Mouse (Mus musculus) midbrain, embryonic 14.5 days (tissue): Measurements from ENCODE around the gene Calm2. TPM values are rescaled to one million over a fixed set of nuclear protein-coding genes. Genes with fewer than 3 reads are reported as not detected.
A peak's percentile ranks its signal among the peaks of the same experiment; 100 is the strongest.

Experiments
- ATAC-seq: fragments of 200-750 bp; cut with Nextera tagmentation; 2 replicates; pipeline ENCODE4 v1.8.0; 2017; ENCODE audit warnings: moderate number of reproducible peaks, moderate library complexity; ENCODE audit not compliant: low FRiP score, low TSS enrichment
- DNase-seq: peaks from one replicate; pipeline ENCODE4 v3.0.0-alpha.2; 2015
- H3K27ac ChIP-seq: fragments of 300-500 bp; sonication (generic); replicated peaks from 2 replicates; pipeline ENCODE4 v1.5.1; 2014; ENCODE audit warnings: mild to moderate bottlenecking, low read depth, low read length, moderate library complexity
- H3K27me3 ChIP-seq: fragments of 300-500 bp; sonication (generic); 2 replicates; pipeline ENCODE4 v1.6.1; 2014; ENCODE audit warnings: low read length, control low read depth, mixed read lengths; ENCODE audit not compliant: control insufficient read depth, insufficient read depth
- H3K36me3 ChIP-seq: fragments of 300-500 bp; sonication (generic); 2 replicates; pipeline ENCODE4 v1.6.1; 2014; ENCODE audit warnings: low read length, control low read depth; ENCODE audit not compliant: control insufficient read depth, insufficient read depth
- H3K4me1 ChIP-seq: fragments of 300-500 bp; sonication (generic); 2 replicates; pipeline ENCODE4 v1.6.1; 2014; ENCODE audit warnings: mild to moderate bottlenecking, antibody characterized with exemption, low read length, control low read depth; ENCODE audit not compliant: control insufficient read depth, insufficient read depth
- H3K4me2 ChIP-seq: fragments of 300-500 bp; sonication (generic); 2 replicates; pipeline ENCODE4 v1.6.1; 2014; ENCODE audit warnings: mild to moderate bottlenecking, low read length, moderate library complexity
- H3K4me3 ChIP-seq: fragments of 300-500 bp; sonication (generic); replicated peaks from 2 replicates; pipeline ENCODE4 v1.5.1; 2014; ENCODE audit warnings: low read depth, low read length
- H3K9ac ChIP-seq: fragments of 300-500 bp; sonication (generic); replicated peaks from 2 replicates; pipeline ENCODE4 v1.6.1; 2014; ENCODE audit warnings: mild to moderate bottlenecking, low read length, moderate library complexity
- H3K9me3 ChIP-seq: fragments of 300-500 bp; sonication (generic); 2 replicates; pipeline ENCODE4 v1.6.1; 2016; ENCODE audit warnings: low read length, control low read depth, mixed read lengths; ENCODE audit not compliant: control insufficient read depth
- WGBS: fragments of 180-500 bp; shearing (Covaris S2); extraction: QIAGEN DNeasy Blood & Tissue Kit; methylation state at CpG from one replicate; pipeline ENCODE4 v1.1.7; 2014; 5-methylcytosine and 5-hydroxymethylcytosine counted together
- polyA plus RNA-seq: library from polyadenylated mRNA; unstranded; fragments of >200 nt; fragmentation: Nextera tagmentation; extraction: Ambion mirVana; gene quantifications from 2 replicates; pipeline ENCODE4 v1.2.1, GENCODE M21; 2014

Gene Calm2
- polyA plus RNA-seq, 1 experiment from 2014 or later = 1,972 TPM

DNA sequence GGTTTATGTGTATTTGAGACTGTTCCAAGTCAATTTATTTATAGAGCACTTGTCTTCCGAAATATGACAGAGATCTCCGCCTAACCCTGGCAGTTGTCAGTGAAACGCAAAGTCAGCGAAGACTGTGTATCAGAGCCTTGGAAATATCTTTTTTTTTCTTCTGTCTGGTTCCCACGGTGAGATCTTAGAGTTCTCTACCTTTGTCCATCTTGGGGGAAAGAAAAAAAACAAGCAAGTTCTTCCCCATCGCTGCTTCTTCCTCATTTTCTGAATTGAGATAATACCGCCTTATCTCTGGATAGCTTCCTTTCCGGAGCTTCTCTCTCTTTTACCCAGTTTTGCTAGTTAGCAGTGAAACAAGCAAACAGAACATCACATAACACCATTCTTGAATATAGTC, 2.1 kb upstream of the Calm2 start:
- Histone ChIP-seq H3K4me1 (peaks cover 18% of the 10 kb centered on the region), H3K36me3 (no peaks in the 10 kb centered on the region), H3K9me3 (no peaks in the 10 kb centered on the region), H3K9ac (no peak overlapping the region), H3K27ac (no peak overlapping the region), H3K27me3 (no peaks in the 10 kb centered on the region), H3K4me2 (no peak overlapping the region), H3K4me3 (no peak overlapping the region)
- DNase-seq (no peak), ATAC-seq (no peak)
- WGBS = 94% methylated on average over 8 of the region's 8 CpGs

DNA sequence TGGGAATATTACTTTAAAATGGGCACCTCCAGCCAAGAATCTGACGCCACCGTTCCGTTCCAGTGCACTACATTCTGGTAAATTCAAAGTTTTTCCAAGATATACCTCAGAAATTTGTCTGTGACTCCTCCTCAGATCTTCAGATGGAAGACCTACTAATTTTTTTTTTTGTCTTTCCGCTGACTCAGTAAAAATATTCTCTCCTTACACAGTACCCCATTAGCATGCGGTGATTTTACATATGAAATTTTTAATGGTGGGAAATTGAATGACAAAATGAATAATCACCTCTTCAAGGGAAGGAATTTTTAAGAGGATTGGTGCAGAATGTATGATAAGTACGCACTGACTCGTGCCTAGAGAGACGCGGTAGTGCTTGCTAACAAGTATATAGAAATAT, 1.6 kb upstream of the Calm2 start:
- H3K27me3 ChIP-seq = no peaks in the 10 kb centered on the region
- no peak overlapping the region for H3K9ac ChIP-seq
- peak overlapping the region; percentile 100; the same call in 1 of the 2 replicates for H3K27ac ChIP-seq
- H3K4me3 ChIP-seq = no peak overlapping the region
- no peak for ATAC-seq
- H3K4me1 ChIP-seq = peaks cover 24% of the 10 kb centered on the region
- no peaks in the 10 kb centered on the region for H3K9me3 ChIP-seq
- no peaks in the 10 kb centered on the region for H3K36me3 ChIP-seq
- WGBS = 85% methylated on average over 9 of the region's 9 CpGs
- no peak for DNase-seq
- no peak overlapping the region for H3K4me2 ChIP-seq

DNA sequence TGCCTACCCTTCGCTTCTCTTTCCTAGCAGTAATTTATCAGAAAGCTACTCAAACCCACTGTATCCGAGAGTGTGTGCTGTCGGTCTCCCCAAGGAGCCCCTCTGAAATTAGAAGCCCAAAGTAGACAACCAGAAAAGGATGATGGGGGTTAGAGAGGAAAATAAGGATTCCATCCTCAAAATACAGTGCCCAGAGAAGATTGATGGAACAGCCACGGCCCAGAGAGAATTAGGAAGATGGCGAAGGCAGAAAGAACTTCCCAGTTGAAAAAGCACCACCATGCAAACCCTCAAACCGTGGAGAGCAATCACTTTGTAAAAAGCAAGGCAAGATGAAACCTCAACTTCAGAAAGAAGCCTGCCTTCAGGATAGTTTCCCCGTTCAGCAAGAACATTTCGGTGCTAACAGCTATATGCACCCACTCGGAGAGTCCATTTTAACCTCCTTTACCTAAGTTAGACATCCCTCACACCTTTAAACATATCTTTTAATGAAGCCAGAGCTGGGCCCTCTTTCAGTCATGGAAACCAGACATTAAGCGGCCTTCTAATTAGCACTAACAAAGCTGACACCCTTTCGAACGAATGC, 971 bp upstream of the Calm2 start:
- H3K9ac ChIP-seq = peak overlapping the region; percentile 100
- H3K27me3 ChIP-seq = no peaks in the 10 kb centered on the region
- DNase-seq = peak; percentile 42
- H3K4me3 ChIP-seq = peak overlapping the region; percentile 88
- H3K9me3 ChIP-seq = no peaks in the 10 kb centered on the region
- no peaks in the 10 kb centered on the region for H3K36me3 ChIP-seq
- peaks cover 30% of the 10 kb centered on the region for H3K4me1 ChIP-seq
- H3K4me2 ChIP-seq = peak overlapping the region; percentile 89
- peak overlapping the region; percentile 100 for H3K27ac ChIP-seq
- ATAC-seq = no peak
- WGBS = 37% methylated on average over 12 of the region's 12 CpGs

GRCm38 (mm10) chr17:87445917-87446766, 593 bp downstream of the Calm2 start:
- Histone ChIP-seq H3K4me1 (peaks cover 43% of the 10 kb centered on the region), H3K27me3 (no peaks in the 10 kb centered on the region), H3K27ac (peak overlapping the region; percentile 100), H3K36me3 (0 out of 2 replicates have a peak, but pooled peaks cover 3% of the 10 kb centered on the region), H3K9ac (peak overlapping the region; percentile 100), H3K9me3 (no peaks in the 10 kb centered on the region), H3K4me2 (peak overlapping the region; percentile 89), H3K4me3 (peak overlapping the region; percentile 88)
- DNase-seq (peak; percentile 91), ATAC-seq (peak; percentile 77)
- WGBS = under 1% methylated on average over 65 of the region's 86 CpGs

DNA sequence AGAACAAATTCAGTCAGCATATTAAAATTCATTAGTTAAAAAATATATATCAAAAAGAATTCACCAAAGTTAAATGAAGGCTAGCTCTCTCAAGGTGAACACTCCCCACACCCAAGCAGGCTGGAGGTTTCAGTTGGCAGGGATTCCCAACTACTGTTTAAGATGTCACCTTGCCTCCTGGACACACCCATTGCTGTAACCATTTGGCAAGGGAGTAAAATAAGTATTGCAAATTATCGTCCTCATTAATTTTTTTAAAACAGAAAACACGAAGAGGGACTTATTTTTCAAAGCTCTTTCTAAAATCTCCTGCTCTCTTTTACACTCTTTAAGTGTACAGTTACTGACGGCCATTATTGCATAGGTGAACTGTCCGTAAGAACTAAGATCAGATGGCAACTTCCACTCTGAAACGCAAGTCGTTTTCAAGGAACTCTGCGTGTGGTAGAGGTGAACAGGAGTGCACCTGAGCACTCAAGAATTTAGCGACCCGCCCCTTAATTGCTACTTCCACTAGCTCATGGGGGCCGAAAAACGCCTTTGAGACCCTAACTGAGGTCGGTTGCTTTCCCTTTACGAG, 1.3 kb downstream of the Calm2 start:
- H3K9ac ChIP-seq = peak overlapping the region; percentile 100
- no peaks in the 10 kb centered on the region for H3K27me3 ChIP-seq
- WGBS = 0% methylated on average over 13 of the region's 13 CpGs
- ATAC-seq (no peak), DNase-seq (peak; percentile 22)
- peak overlapping the region; percentile 100; the same call in 1 of the 2 replicates for H3K27ac ChIP-seq
- H3K36me3 ChIP-seq = 0 out of 2 replicates have a peak, but pooled peaks cover 3% of the 10 kb centered on the region
- H3K4me3 ChIP-seq = peak overlapping the region; percentile 88
- no peaks in the 10 kb centered on the region for H3K9me3 ChIP-seq
- peaks cover 44% of the 10 kb centered on the region for H3K4me1 ChIP-seq
- H3K4me2 ChIP-seq = peak overlapping the region; percentile 89

DNA sequence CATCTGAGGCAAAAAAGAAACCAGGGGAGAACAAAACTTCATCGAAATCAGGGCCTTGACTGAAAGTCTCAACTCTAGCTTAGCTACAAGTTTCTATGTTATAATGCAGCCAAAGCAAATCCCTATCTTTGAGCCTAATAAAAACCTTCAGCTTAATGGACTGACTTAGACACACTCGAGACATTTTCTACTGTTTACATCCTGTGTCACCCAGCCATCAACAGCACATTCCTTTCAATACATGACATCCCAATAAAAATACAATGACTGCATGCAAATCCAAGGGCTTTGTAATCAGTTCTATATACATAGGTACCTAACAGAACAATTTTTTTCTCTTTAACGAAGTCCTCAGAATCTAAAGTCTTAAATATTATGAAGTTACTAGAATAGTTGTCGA, 2.0 kb downstream of the Calm2 start:
- H3K4me3 ChIP-seq = peak overlapping the region; percentile 37
- H3K9ac ChIP-seq = peak overlapping the region; percentile 21; the same call in 1 of the 2 replicates
- H3K27ac ChIP-seq = no peak overlapping the region
- 49% methylated on average over 4 of the region's 4 CpGs for WGBS
- DNase-seq (no peak), ATAC-seq (no peak)
- H3K36me3 ChIP-seq = 0 out of 2 replicates have a peak, but pooled peaks cover 3% of the 10 kb centered on the region
- H3K9me3 ChIP-seq = no peaks in the 10 kb centered on the region
- peak overlapping the region; percentile 89 for H3K4me2 ChIP-seq
- no peaks in the 10 kb centered on the region for H3K27me3 ChIP-seq
- H3K4me1 ChIP-seq = peaks cover 44% of the 10 kb centered on the region

- Histone ChIP-seq H3K27ac (no peak overlapping the region), H3K4me3 (no peak overlapping the region), H3K36me3 (0 out of 2 replicates have a peak, but pooled peaks cover 3% of the 10 kb centered on the region), H3K4me1 (peaks cover 35% of the 10 kb centered on the region), H3K9me3 (no peaks in the 10 kb centered on the region), H3K27me3 (no peaks in the 10 kb centered on the region), H3K9ac (no peak overlapping the region), H3K4me2 (peak overlapping the region; percentile 25)
- DNase-seq = no peak
- no peak for ATAC-seq
- WGBS = 80% methylated on average over 2 of the region's 2 CpGs
These were observed 5.2 kb downstream of the Calm2 start for GRCm38 (mm10) chr17:87441537-87441936.

DNA sequence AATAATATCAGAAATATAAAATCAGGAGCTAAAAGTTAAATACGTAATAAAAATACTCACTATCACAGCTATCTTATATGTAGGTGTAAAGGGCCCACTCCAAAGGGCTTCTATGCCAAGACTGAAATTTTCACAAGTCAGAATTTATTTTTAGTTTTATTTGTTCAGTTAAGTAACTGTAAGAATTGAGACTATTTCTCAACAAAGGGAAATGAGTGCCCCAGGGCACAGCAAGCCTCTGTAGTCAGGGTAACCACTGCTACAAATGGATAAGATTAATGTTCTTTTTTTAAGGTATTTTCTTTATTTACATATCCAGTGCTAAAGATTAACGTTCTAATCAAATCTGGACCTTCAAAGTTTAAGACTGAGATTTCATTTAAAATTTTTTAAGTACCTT, 7.3 kb downstream of the Calm2 start:
- Histone ChIP-seq H3K9me3 (no peaks in the 10 kb centered on the region), H3K36me3 (peaks cover 19% of the 10 kb centered on the region), H3K4me3 (no peak overlapping the region), H3K4me2 (no peak overlapping the region), H3K27me3 (no peaks in the 10 kb centered on the region), H3K27ac (no peak overlapping the region), H3K4me1 (peaks cover 30% of the 10 kb centered on the region), H3K9ac (no peak overlapping the region)
- WGBS = 85% methylated on average over 2 of the region's 2 CpGs
- ATAC-seq (no peak), DNase-seq (no peak)
